Mouse (Mus musculus): ENCODE measurements around the gene Nudt21.

GRCm38 (mm10) chr8:93972211-93972610 is 64.6 kb downstream of the Nudt21 start:
- no peak for TF ChIP-seq CTCF (IDR thresholded peaks at IDR 0.05)
- TF ChIP-seq EP300 (IDR thresholded peaks at IDR 0.05): no peak

Measured in lung, postnatal 0 days (tissue).